Mouse (Mus musculus): Measurements from ENCODE around the gene Ubxn11.

The Ubxn11 gene

GRCm38 (mm10) chr4:134090521-134091224 lies 11.7 kb upstream of the Ubxn11 start:
- DNase-seq (ENCODE audit: low read depth): no peak

DNA sequence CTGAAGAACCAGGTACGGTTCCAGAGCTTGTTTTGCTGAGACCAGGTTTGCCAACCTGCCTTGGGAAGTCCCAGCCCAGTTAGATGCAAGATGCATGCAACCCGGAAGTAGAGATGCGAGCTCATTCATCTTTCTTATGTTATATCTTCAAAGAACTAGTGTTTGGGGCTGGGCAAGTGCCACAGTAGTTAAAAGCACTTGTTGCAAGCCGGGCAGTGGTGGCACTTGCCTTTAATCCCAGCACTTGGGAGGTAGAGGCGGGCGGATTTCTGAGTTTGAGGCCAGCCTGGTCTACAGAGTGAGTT lies 11.2 kb upstream of the Ubxn11 start:
- DNase-seq (ENCODE audit: low read depth): no peak

DNA sequence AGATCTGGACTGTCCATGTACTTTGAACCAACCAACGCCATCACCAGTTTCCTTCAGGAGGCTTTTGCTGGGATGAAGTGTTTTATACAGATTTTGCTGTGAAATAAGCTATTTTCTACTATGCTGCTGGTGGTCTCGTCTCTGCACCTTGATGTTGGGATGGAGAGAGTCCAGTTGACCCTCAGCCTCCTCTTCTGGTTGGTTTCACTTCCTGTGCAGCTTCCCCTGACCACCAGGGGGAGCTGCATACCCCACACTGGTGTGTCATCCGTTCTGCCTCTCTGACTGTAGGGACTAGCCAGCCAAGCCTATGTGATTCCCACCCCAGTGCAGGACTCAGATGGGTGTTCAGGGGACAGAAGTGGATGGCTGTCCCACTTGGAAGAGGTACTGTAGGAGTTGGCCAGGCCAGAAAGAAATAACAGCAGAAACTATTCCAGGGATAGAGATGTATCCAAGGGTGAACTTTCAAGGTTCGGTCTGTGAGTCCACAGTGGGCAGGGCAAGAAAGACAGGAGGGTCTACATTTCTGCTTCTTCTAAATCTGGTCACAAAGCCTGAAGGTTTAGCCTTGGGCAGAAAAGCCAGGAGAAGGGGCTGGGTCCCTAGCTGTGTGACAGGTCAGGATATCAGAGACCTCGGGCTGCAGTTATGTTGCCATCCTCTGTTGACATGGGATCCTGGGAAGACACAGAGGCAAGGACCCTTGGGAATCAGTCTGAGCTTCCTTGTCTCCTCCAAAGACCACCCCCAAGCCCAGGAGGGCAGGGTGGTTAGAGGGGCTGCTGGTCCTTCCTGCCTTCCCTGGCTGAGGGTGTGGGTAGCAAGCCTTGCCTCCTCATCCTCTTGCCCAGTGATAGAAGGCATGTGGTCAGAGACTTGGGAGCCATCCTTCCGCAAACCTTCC lies 9.7 kb upstream of the Ubxn11 start:
- DNase-seq (ENCODE audit: low read depth): peak; percentile 82

DNA sequence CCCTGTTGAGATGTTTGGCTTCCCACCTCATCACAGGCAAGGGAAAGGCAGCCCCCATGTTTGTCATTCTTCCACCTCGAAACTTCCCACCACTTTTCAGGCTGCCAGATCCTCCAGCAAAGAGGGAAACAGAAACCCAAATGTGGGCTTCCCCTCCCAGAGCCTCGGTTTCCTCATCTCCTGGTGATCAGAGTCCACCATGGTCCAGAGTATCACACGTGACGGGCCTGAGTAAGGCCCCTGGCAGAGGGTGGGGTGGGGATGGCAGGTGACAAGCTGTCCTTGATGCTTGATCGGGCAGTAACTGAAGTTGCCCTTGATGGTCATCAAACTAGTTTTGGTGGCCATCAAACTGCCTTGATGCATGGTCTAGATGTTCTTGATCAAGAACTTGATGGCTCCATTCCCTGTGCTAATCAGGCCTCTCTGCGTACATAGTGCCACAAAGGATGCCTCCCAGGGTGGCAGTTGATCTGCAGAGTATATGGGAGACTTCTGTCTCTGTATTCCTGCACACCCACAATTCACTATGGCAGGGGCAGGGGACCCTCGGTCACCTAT lies 8.3 kb upstream of the Ubxn11 start:
- no peak for DNase-seq (ENCODE audit: low read depth)

GRCm38 (mm10) chr4:134094923-134095547 lies 7.3 kb upstream of the Ubxn11 start, which contains the start of gene Cd52:
Cd52 (minus strand) TSS chr4:134095082.
- DNase-seq (ENCODE audit: low read depth): peak; percentile 87

GRCm38 (mm10) chr4:134096120-134096519 lies 6.2 kb upstream of the Ubxn11 start:
- DNase-seq (ENCODE audit: low read depth): no peak

- peak; percentile 70 for DNase-seq (ENCODE audit: low read depth)
Measured at GRCm38 (mm10) chr4:134097015-134097608, 5.3 kb upstream of the Ubxn11 start.

GRCm38 (mm10) chr4:134098628-134099027 lies 3.7 kb upstream of the Ubxn11 start:
- peak; percentile 89 for DNase-seq (ENCODE audit: low read depth)

DNA sequence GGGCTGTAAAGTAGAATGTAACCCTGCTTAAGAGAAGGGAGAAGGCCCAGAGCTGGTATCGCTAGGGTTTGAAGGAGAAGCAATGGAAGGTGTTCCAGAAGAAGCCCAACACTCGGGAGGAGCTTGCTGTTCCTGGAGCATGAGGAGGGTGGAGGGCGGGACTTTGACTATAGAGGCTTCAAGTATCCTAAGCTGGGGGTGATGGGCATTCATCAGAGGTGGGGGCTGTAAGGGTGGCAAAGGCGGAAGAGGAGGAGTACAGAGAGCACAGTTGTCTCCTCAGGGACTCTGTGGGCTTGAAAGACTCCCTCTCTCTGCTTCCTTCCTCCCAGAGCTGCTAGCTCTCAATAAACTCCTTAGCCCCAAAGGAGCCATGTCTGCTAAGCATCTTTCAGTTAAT lies 2.1 kb upstream of the Ubxn11 start:
- no peak for DNase-seq (ENCODE audit: low read depth)

DNA sequence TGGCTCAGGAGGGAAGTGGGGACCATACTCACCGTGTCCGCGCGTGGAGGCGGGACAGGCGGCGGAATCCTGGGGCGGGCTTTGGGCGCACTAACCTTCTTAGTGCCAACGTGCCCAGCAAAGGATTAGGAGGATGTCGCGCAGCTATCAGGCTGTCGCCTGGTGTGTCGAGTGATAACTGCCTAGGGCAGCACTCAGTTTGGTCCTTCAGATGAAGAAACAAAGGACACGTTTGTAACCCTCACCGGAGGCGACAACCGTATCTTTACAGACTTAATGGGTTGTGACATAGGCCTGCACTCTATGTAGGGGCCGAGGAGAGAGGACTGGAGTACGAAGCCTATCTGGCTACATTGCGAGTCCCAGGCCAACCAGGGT lies 361 bp downstream of the Ubxn11 start:
- no peak for DNase-seq (ENCODE audit: low read depth)

DNA sequence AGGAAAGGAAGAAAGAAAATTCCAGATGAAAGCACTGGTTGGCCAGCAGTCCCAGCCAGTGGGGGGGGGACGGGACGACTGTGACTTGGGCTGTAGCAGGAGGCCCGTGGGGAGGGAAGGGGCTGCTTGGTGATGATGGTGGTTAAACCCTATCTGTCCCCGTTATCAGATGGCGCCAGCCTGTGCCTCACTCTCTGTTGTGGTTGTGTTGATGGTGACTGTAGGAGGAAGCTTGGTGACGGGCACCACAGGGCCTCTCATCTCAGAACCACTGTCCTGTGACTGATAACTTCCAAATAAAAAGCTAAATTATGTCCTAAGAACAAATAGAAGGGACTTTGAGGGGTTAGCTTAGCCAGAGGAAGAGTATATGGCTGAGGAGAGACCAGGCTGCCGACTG lies 3.7 kb downstream of the Ubxn11 start:
- peak; percentile 97 for DNase-seq (ENCODE audit: low read depth)

DNA sequence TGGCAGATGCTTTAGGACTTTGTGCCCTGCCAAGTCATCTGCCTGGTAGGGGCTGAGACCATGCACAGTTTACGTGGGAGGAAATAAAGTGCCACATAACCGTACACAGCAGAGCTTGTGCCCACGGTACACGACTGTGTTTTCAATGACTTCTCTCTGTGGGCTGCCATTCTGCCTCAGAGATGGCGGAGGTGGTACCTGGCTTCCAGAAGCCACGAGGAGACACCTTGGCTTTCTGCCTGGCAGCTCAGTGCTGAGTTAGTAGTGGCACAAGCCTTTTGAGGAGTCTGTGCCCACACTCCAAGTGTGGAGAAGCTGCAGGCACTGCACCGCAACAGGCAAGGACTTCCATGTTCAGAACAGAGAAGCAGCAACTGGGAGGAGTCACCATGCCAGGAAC lies 5.4 kb downstream of the Ubxn11 start:
- DNase-seq (ENCODE audit: low read depth): no peak

GRCm38 (mm10) chr4:134108196-134108595 lies 5.8 kb downstream of the Ubxn11 start:
- DNase-seq (ENCODE audit: low read depth): no peak

DNA sequence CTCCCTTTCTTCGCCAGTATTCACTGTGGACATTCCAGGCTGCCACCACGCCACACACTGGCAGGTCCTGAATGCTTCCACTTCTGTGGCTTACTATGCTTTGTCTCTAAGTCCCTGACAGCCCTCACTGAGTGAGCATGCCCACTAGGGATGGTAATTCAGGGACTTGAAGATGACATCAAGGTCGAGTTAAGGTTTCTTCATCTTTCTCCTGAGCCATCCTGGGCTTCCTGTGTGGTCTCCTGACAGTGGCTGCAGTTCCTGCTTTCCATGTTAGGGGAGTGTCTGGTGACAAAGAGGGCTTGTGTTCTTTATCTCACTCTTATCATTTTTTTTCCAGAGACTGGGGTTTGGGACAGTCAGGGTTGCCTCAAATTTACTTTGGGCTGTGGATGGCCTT lies 8.3 kb downstream of the Ubxn11 start:
- DNase-seq (ENCODE audit: low read depth): peak; percentile 89

GRCm38 (mm10) chr4:134112403-134112802 lies 10.0 kb downstream of the Ubxn11 start:
- no peak for DNase-seq (ENCODE audit: low read depth)

DNA sequence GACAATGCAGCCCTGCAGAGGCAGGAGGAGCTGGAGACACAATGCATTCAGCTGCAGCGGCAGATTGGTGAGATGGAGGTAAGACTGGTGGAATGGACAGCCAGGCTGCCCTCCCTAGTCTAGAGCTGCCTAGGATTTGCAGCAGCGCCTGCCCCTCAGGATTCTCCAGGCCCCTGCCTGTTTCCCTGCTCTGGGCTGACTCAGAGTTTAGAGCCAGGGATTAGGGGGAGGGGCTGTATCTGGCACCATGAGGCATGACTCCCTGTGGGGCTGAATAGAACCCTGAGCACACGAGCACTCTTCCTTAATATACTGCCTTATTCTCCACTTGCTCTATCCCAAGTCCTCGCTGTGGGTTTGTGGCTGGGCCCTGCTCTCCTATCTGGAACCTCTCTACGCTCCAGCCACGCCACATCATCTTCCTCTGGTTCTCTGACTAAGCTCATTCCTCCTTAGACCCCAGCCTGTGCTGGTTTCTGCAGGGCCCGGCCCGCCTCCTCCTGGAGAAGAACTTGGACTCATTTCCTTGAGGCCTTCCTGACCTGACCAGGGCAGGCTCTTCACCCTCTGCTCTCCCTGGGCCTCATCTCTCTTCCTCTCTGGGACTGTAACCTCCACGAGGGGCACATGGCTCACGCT lies 11.1 kb downstream of the Ubxn11 start:
- peak; percentile 74 for DNase-seq (ENCODE audit: low read depth)

DNA sequence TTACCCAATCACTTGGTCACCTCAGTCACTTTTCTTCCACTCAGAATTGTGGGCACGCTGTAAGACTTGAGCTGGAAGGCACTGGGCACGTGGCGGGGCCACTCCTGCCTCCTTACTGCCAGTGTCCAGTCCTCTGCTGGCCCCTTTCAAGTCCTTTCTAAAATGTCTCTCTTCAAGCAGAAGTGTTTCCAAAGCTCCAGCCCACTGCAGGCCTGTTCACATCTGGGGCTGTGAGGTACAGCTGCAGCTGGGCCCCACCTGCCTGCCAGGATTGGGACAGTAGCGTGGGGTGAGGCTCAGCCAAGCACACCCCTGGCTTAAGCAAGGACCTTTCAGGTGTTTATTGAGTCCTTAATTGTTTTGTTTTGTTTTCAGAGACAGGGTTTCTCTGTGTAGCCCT lies 11.7 kb downstream of the Ubxn11 start:
- no peak for DNase-seq (ENCODE audit: low read depth)

DNA sequence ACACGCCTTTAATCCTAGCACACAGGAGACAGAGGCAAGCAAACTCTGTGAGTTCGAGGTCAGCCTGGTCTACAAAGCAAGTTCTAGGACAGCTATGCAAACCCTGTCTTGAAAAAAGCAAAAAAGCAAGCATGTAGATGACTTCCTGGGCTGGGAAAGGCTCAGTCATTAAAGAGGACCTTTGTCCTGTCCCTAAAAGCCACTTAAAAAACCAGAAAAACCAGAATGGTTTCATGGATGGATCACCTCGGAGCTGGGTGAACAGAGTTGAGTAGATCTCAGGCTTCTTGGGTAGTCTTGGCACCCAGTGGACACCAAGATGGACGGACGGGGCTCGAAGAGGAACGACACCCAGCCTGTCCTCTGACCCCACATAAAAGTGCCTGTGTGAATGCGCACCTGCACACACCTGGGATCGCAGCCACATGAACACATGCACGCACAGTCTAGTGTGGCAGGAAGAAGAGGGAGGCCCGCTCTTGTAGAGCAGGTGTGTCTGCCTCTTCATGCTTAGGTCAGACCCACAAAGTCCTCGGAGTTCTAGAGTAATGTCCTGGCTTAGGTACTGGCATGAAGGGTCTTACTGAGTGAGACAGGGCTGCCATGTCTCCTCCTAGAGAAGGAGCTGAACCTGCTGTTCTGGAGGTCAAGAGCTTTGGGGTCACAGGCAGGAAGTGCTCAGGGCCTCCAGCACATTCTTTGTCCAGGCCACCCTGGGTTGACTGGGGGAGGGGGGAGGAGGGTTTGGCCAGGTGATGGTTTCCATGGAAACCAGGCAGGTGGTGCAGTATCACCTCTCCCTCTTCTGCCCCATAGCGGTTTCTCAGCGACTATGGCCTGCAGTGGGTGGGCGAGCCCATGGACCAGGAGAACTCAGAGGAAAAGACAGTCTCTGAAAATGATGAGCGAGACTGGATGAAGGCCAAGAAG lies 13.1 kb downstream of the Ubxn11 start:
- DNase-seq (ENCODE audit: low read depth): no peak

DNA sequence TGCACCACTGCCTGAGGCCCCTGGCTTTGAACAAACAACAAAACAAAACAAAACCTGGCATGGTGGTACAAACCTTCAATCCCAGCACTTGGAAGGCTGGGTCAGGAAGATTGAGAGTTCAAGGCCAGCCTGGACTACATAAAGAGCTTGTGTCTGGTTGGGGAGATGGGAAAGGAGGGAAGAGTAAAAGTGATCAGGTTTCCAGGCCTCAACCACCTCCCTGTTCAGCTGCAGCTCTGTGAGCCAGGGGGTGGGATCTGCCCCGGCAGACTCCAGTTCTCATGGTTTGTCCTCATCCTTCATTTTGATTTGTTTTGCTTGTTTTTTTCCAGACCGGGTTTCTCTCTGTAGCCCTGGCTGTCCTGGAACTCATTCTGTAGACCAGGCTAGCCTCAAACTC lies 14.1 kb downstream of the Ubxn11 start:
- no peak for DNase-seq (ENCODE audit: low read depth)

DNA sequence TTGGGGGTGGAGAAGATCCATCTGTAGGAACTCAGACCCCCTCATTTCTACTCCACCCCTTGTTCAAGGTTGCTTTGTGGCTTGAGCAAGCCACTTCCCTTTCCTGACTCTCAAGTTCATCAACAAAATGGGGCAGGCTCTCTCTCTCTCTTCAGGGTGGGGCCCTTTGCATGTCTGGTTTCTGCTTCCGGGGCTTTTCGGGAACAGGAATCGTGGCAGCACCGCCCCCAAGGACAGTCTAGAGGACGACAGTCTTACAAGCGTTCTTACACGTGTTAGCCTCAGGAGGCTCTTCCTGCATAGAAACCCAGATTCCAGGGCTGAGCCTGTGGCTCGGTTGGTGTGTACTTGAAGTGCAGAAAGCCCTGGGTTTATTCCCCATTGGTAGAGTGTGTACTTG lies 14.6 kb downstream of the Ubxn11 start:
- peak; percentile 99 for DNase-seq (ENCODE audit: low read depth)

All from 416B (cell line).